Mouse (Mus musculus) mesoderm, embryonic 11.5 days (tissue): ENCODE results near the gene Rfx2.

ENCODE experiments used
- DNase-seq: peaks from one replicate; pipeline ENCODE4 v3.0.0-alpha.2; 2012; ENCODE audit warnings: low read depth, low spot score

Gene Rfx2

GRCm38 (mm10) chr17:56830411-56831110 lies at the start of gene Rfx2:
TSS of gene Rfx2 (minus strand) at chr17:56831013.
- DNase-seq = no peak

- no peak for DNase-seq
These were observed 46.6 kb upstream of the Rfx2 start for GRCm38 (mm10) chr17:56877426-56877825.

GRCm38 (mm10) chr17:56876981-56877380 lies 46.2 kb upstream of the Rfx2 start:
- DNase-seq = no peak

- no peak for DNase-seq
These were observed 45.7 kb upstream of the Rfx2 start for GRCm38 (mm10) chr17:56876465-56876864.

GRCm38 (mm10) chr17:56874936-56875651 lies 44.3 kb upstream of the Rfx2 start, which contains the start of gene 1700061G19Rik:
TSS of gene 1700061G19Rik (plus strand) at chr17:56875477.
- DNase-seq = no peak

GRCm38 (mm10) chr17:56874237-56874636 lies 43.4 kb upstream of the Rfx2 start, which contains the start of gene Acsbg2:
TSS of gene Acsbg2 (minus strand) at chr17:56874447.
- DNase-seq = no peak

- no peak for DNase-seq
These were observed 41.7 kb upstream of the Rfx2 start for GRCm38 (mm10) chr17:56872512-56872911.

GRCm38 (mm10) chr17:56871767-56872166 lies 41.0 kb upstream of the Rfx2 start:
- no peak for DNase-seq

- no peak for DNase-seq
These were observed 39.6 kb upstream of the Rfx2 start for GRCm38 (mm10) chr17:56870287-56870953.

GRCm38 (mm10) chr17:56869481-56869977 lies 38.7 kb upstream of the Rfx2 start:
- no peak for DNase-seq

GRCm38 (mm10) chr17:56866071-56866470 lies 35.3 kb upstream of the Rfx2 start:
- DNase-seq = no peak

- no peak for DNase-seq
These were observed 30.4 kb upstream of the Rfx2 start for GRCm38 (mm10) chr17:56861197-56861596.

GRCm38 (mm10) chr17:56858922-56859321 lies 28.1 kb upstream of the Rfx2 start:
- DNase-seq = no peak

GRCm38 (mm10) chr17:56858216-56858615 lies 27.4 kb upstream of the Rfx2 start:
- DNase-seq = peak; percentile 70

GRCm38 (mm10) chr17:56855421-56855820 lies 24.6 kb upstream of the Rfx2 start:
- DNase-seq = no peak

GRCm38 (mm10) chr17:56851167-56851566 lies 20.4 kb upstream of the Rfx2 start:
- no peak for DNase-seq

- DNase-seq = no peak
These were observed 18.9 kb upstream of the Rfx2 start for GRCm38 (mm10) chr17:56849710-56850109.

GRCm38 (mm10) chr17:56848785-56849184 lies 18.0 kb upstream of the Rfx2 start:
- no peak for DNase-seq

GRCm38 (mm10) chr17:56843678-56844077 lies 12.9 kb upstream of the Rfx2 start:
- no peak for DNase-seq

GRCm38 (mm10) chr17:56842173-56842572 lies 11.4 kb upstream of the Rfx2 start:
- no peak for DNase-seq

GRCm38 (mm10) chr17:56840524-56840923 lies 9.7 kb upstream of the Rfx2 start:
- no peak for DNase-seq

- DNase-seq = no peak
These were observed 5.5 kb upstream of the Rfx2 start for GRCm38 (mm10) chr17:56836336-56836735.
